Mouse (Mus musculus) layer of hippocampus, adult 18-20 months (tissue): Measurements from ENCODE around the gene Nqo1. TPM values are rescaled to one million over a fixed set of nuclear protein-coding genes. Genes with fewer than 3 reads are reported as not detected.

Experiments used
- DNase-seq, 2 experiments: peaks; one replicate each; pipeline ENCODE4 v3.0.0; 2022; ENCODE audit warnings: low spot score in 2 of 2
- total RNA-seq, 2 experiments: library from RNA; stranded (reverse); gene quantifications; 2 replicates each; pipeline ENCODE4 v1.2.3; 2021

Gene Nqo1
- total RNA-seq, 2 experiments from 2014 or later = 5.1 to 5.9 TPM

DNA sequence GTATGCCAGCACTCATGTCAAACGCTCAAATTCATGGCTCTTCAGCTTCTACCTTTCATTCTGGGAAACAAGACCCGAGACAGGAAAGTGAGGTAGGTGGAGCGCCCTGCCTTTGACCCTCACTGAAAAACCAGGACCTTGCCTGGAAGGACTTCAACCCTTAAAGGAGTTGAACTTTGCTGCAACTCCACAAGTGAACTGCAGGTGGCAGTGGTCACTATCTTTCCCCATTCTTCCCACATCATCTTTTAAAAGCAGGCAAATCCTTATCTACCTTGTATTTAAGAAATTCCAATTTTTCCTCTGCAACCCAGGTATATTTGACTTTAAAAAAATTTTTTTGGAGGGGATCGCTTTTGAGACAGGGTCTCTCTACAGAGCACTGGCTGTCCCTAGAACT is 8.4 kb upstream of the Nqo1 start:
- no peak for DNase-seq

DNA sequence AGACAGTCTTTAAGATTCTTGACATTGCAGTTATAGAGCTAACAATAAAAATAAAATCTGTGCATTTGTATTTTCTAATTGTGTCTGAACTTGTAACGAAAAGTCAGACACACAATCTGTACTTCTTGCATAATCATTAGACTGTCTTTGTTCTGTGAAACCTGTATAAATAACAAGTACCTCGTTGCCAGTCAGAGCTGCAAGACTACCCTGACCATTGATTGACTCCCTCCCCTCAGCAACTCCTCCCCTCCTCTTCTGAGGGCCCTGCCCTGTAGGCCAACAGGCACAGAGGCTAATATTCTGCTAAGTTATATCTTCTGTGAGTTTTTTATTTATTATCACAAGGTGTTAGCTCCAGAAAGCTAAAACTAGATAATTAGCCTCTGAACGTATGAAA is 2.9 kb upstream of the Nqo1 start:
- no peak for DNase-seq

DNA sequence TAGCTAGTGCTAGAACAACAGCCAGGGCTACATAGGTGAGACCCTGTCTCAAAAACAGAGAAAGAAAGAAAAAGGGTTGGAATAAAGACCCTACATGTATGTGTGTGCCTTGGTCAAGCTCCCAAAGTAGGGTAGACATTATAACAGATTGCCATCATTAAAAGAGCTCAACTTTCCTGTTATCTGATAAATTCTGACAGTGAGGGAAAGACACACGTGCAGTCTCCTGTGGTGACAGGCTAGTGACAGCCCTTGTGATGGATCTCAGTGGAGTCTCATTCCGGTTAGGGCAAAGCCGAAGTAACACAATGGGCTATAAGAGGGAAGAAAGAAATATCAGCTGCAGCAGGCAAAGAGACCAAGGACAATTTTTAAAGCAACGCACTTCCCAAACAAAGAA is 1.1 kb upstream of the Nqo1 start:
- DNase-seq = no peak

DNA sequence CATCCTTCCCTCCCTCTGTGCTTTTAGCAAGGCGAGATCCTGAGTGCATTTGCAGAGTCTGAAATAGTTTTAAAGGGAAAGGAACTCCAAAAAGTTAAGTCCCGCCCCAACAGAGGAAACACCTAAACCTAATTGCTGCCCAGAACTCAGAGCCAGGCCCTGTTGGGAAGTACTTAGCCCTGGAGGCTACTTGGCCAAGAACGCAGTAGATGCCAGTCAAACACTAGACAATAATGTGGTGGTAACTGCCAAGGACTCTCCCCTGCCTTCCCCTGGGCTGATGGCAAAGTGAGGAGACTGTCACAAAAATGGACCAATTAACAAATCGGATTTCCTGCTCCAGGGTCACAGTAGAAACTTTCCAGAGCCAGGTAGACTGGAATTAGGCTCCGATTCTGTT is 1.1 kb downstream of the Nqo1 start:
- no peak for DNase-seq

DNA sequence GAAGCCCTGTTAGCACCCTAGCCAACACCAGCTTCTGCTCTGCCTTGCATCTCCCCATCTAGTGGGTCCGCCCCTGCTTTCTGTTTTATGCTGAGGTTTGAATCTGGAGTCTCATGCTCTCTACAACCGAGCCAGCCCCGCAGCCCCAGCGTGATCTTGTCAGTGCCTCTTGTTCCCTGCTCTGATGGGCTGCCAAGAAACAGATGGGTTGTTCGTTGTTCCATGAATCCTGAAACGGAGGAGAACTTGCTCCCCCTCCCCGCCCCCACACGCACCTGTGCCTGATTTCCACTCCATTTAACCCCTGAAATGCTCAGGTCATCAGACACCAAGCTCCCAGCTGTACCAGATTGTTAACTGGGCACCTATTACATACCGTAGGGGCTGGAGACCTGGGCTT is 3.5 kb downstream of the Nqo1 start:
- peak; percentile 58 to 83 for DNase-seq

DNA sequence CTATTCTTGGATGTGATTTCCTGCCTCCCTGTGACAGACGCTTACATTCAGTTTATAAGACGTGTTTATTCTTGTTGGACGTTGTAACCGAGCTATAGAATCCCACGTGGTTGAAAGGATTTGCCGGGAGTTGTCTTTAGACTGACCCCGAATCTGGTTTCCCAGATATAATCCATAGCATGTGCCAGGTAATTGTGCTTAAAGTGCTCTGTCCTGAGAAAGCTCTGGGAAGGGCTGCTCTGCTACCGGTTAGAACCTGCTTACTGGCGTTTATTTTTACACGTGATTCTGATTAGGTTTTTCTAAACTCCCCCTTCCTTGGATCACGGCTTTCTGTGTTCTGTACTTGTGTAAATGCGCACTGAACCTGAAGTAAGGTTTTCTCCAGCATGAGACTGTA is 5.3 kb downstream of the Nqo1 start:
- no peak for DNase-seq

DNA sequence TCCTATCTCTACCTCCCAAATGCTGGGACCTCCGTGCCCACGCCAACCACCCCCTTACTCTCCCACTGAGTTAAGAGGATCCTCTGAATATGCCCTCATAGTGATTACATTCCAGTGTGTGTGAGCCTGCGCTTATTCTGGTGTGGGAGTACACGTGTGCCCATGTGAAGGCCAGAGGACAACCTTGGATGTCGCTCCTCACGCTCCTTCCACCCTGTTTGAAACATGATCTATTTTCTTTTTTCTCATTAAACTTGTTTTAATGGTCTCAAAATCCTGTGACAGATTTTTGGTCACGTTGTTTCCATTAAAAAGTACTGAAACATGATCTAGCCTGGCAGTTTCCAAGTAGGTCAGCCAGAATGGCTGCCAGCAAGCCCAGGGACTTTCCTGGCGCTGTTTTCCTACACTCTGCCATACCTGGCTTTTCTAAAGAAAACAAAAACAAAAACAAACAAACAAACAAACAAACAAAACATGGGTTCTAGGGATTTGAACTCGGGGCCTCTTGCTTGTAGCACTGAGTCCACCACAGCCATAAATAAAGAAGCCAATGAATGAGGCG is 6.8 kb downstream of the Nqo1 start:
- DNase-seq = no peak

DNA sequence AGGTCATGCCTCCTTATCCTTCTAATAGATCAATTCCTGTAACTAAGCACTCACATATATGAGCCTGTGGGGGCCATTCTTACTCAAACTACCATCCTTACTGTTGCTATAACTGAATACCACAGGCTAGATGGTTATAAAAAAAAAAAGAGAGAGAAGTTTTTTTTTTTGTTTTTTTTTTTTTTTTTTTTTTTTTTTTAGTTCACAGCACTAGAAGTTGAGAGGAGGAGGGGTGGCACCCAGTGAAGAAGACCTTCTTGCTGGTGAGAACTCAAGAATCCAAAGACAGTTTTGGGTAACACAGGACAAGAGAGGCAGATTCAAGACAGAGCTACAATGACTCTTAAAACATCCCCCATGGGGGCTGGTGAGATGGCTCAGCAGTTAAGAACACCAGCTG is 7.6 kb downstream of the Nqo1 start:
- no peak for DNase-seq

DNA sequence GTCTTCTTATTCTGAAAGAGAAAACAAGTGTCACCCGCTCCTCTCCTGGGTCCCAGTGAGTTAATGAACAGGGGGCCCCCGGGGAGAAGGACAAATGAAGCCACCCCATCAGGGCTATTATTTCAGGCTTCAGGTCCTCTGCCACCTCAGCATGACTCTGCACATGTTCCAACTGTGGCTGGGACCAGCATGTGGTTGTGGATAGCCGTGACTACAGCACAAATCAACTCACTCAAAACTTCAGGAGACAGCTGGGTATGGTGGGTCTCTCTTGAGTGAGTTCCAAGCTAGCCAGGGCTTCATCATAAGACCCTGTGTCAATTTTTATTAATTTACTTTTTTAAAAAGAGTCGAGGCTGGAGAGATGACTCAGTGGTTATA is 11.9 kb downstream of the Nqo1 start:
- DNase-seq = no peak

DNA sequence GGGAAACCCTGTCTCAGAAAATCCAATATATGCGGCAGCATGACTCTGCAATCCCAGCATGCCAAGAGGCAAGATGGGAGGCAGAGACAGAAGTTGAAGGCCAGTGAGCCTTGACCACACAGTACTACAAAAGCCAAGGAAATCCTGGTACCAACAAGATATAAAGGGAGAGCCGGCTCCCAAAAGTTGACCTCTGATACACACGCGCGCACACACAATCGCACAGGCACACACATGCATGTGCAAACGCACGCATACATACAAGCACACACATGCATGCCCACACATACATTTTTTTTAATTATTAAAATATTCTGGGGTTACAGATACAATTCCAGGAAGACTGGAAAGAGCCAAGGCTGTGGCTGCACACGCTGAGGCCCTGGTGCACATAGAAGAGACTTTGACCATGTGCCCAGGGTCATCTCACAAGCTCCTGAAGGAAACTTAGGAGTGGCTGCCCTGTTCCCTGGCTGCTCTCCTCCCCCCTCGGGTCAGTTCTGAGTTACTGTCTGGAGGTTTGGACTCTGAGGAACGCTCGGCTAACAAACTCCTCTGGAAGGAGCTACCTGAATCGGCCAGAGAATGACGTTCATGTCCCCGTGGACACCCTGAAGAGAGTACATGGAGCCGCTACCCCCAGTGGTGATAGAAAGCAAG is 12.4 kb downstream of the Nqo1 start:
- DNase-seq = no peak

DNA sequence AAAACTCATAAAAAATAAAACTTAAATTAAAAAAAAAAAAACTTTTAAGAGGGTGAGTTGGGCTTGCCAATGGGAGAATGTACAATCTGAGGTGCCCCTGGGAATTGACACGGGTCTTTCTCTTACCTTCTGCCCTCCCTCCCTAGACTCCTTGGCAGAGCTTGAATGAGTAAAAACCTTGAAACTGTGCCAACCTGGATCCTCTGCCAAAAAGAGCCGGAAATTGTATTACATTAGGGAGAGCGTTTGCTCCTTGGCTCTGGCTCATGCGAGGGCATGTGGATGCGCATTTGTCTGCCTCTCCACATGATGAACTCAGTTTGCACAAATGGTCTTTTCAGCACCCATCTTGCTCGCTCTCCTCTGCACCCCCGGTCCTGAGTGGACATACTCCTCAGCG is 13.4 kb downstream of the Nqo1 start:
- peak in 1 of 2 experiments; percentile 64 for DNase-seq

DNA sequence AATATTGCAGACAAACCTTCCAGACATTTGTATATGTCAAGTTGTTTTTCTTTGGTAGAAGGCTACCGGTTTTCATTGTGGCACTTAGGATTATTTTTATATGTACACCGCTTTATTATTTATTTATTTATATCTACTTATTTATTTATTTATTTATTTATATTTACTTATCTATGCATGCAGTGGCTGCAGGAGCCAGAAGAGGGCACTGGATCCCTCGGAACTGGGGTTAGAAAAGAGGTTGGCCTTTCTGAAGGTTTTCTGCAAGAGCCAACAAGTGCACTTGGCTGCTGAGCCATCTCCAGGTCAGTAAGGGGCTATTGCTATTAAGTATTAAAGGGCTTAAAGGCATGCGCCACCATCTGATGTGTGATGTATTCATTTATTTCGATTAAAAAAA is 15.1 kb downstream of the Nqo1 start:
- peak in 1 of 2 experiments; percentile 57 for DNase-seq

DNA sequence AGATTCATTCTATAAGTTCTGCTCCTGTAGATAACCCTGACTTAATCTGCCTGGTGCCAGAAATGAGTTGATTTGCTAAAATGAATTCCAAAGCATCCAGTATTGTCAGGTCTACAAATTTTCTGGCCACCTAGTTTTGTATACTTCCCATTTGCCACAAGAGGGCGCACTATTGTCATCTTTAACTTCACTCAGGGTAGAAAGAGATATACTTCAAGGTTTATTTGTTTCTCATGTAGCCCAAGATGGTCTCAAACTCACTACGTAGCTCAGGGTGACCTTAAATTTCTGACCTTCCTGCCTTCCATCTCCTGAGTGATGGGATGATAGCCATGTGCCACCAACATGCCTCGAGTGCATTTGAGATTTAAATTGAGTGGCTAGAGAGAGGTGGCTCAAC is 16.4 kb downstream of the Nqo1 start:
- DNase-seq = peak in 1 of 2 experiments; percentile 37

DNA sequence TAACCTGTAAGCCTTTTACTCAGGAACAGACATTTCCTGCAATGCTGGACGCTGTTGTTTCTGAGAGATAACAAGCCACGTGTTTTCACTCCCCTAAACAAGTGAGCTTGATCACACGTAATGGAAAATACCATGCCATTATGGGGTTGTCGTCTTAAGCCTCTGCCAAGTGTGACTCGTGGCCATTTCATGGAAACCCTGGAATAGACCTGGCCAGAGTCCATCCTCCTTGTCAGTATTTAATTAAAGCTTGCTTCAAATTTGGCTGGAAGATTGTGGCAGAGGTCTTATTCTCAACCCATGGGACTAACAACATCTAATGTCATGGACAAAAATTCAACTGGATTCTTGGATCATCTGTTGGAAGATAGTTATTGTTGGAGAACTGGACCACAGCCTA is 16.8 kb downstream of the Nqo1 start:
- DNase-seq = no peak

DNA sequence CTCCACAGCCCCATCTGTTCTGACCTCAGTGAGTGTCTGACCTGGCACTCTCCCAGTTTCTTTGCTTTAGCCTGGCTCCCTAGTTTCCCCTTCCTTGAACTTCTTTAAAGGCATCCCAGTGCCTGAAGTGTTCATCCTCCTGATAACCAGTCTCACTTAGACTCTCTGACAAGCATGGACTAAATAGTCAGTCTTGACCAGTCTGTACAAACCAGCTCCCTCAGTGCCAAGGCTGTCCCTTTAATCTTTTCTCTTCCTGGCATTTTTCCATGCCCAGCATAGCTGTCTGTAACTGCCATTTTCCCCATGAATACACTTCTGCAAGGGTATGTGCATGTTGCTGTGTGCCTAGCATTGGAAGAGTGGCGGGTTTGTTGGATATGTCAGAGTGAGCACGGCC is 17.9 kb downstream of the Nqo1 start:
- DNase-seq = no peak

DNA sequence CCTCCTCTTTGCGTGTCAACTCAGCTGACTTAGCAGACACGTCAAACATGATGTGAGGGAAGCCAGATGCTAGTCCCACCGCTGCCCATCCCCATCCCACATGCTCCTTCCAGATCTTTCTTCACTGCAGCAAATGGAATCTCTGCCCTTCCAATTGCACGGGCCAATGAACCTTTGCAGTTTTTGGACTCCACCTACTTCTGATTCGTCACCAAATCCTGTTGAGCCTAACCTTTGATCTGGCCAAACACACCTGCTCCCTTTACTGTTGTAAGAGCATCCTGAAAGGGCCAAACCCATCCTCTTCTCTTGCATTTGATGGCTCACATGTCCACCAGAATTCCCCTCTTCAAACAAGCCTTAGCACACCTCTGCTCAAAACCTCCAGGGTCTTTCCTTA is 18.4 kb downstream of the Nqo1 start:
- DNase-seq = no peak

DNA sequence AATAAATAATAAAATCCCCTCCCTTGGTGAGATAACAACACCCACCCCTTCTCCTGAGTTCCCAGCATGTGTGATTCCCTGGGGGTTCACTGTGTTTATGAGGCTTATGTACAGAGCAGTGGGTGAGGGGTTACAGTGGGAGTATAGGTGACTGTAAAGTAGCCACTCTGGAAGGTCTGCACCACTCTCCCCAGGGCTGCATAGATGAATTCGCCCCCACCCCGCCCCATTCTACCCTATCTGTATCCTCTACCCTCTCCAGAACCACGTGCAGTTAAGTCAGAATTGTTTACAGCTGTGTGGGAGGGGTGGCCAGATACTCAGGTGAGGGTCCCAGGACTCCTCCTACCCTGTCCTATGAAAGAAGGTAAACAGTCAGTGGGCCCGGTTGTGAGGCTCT is 20.1 kb downstream of the Nqo1 start:
- no peak for DNase-seq

DNA sequence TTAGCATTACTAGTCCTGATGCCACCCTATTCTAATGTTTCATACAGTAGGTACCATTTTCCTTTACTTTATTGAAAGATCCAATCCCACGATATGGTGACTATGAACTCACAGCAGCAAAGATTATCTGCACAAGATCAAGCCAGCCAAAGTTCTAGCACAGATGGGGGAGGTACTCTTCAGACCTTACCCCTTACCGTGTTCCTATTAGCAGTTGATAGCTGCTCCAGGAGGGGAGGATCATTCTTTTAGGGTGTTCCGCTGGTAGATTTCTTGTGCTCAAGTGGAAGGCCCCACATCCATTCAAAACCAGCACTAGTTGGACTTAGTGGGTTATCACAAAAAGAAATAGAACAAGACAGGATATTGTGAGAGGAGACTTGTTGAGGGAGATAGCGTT is 21.3 kb downstream of the Nqo1 start:
- DNase-seq = no peak

DNA sequence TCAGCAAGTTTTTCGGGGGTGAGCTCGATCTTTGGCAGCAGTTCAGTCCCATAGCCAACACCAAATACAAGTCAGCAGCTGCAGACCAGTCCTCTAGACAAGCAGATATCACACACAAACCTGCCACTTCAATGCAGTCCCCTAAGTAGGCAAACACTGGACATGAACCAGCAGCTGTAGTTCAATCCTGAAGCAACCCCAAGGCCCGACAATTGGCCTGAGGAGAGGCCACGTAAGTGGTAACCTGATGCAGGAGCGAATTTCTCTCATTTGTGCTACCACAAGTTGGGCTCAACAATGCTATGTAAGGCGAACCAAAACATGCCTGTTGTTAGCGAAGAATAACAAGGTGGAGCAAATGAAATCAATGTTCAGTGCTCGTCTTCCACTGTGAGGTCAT is 22.3 kb downstream of the Nqo1 start:
- DNase-seq = no peak

DNA sequence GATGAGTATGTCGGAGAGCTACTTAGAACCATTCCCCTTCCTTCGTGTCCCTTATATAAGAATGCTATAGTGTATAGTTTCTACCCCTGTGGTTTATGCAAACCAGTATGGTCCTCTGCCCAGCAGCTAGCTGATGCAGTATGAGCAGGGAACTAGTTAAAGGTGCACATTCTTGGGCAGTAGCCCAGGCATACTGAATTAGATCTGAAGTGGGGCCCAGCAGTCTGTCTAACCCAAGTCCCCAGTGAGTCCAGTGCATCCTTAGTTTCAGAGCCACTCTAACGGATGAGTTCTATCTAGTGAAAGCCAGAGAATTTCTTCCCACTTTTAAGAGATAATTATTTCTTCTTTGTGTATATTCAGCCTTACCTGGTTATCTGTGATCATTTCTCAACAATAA is 25.7 kb downstream of the Nqo1 start:
- no peak for DNase-seq

DNA sequence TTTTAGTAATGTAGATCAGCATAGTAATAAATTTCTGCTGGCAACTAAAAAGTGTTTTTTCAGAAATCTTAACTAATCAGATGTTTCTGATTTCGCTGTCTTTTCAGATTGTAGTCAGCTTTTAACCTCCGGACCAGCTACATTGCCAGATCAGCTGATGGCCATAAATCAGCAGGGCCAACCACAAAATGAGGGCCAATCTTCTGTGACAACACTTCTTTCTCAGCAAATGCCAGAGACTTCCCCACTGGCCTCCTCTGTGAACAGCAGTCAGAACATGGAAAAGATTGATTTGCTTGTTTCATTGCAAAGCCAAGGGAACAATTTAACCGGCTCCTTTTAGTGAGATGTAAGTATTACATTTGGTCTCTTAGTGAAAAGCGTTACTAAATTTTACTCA is 32.7 kb downstream of the Nqo1 start:
- DNase-seq = no peak
